Mouse (Mus musculus): Measurements from ENCODE around the gene Dbp.

- no peak for TF ChIP-seq GATA1 (IDR thresholded peaks at IDR 0.05; ENCODE audit: low read length)
- TF ChIP-seq TAL1 (IDR thresholded peaks at IDR 0.05; ENCODE audit: low read length): no peak
These were observed 27.1 kb upstream of the Dbp start for GRCm38 (mm10) chr7:45677627-45678295.
